Mouse (Mus musculus) cerebellum, adult (tissue): Measurements from ENCODE around the gene Sox15.
A peak's percentile ranks its signal among the peaks of the same experiment; 100 is the strongest.
"Not testable (repeated sequence)": the region's sequence is repeated elsewhere in the genome, so short reads cannot be mapped to it uniquely, and the experiment has no call there.

ENCODE experiments used
- ATAC-seq: cut with Nextera tagmentation; 2 replicates; pipeline ENCODE4 v1.9.2; 2017; ENCODE audit warnings: mild to moderate bottlenecking, moderate library complexity, mixed read lengths; ENCODE audit not compliant: insufficient number of reproducible peaks, low FRiP score, low TSS enrichment

The Sox15 gene

DNA sequence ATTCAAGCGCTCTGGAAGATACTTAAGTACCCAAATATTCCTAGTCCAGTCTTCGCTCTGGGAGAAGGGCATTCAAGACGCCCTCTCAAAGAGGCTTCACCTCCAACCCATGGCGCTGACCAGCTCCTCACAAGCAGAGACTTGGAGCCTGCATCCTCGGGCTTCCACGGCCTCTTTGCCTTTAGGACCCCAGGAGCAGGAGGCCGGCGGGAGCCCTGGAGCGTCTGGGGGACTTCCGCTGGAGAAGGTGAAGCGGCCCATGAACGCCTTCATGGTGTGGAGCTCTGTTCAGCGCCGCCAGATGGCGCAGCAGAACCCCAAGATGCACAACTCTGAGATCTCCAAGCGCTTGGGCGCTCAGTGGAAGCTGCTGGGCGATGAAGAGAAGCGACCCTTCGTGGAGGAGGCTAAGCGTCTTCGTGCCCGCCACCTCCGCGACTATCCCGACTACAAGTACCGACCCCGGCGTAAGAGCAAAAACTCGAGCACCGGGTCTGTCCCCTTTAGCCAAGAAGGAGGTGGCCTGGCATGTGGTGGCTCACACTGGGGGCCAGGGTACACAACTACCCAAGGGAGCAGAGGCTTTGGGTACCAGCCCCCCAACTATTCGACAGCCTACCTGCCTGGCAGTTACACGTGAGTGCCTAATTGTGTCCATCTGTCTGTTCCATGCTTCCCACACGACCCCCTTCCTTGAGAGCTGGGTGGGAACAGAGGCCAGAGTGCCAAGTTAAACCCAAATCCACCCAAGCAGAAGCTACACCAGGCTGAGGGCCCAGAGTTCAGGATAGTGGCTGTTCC, at the start of gene Sox15:
TSS of gene Sox15 (plus strand) at position 51 of the 801 bp plus-strand sequence.
- ATAC-seq: 0 out of 2 replicates have a peak, but pooled peaks have one; percentile 56

DNA sequence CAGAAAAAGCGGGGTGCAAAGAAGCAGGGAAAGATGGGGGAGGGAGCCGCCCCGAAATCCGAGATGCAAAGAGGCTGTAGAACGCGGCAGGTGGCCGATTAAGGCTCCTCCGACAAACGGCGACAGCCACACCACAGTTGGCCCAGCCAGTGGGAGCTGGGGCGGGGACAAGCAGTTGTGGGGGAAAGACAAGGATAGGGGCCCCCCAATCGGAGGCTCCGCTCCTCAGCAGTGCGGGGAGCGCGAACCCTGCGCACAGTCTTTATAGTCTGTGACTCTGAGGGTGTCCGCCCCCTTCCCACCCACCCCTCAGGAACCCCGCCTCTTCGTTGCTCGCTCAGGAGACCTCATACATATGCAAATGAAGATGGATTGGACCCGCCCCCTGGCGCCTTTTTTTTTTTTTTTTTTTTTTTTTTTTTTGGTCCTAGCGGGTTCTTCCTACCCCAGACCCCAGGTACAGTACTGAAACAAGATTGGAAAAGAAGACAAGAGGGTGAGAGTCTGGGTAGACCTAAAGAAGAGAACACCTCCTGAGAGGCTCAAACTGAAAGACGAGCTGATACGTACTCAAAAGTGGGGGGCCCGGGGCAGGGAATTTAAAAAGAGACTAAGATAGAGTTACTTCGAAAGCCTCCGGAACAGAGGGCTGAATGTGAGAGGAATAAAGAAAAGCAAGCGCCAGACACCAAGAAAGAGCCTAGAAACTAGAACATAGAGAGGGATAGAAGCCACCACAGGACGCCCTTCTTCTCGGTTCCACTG, 49.2 kb upstream of the Sox15 start, which contains the start of gene Atp1b2:
TSS of gene Atp1b2 (minus strand) at position 217 of the 765 bp plus-strand sequence.
- peak; percentile 76; the same call in 1 of the 2 replicates for ATAC-seq

DNA sequence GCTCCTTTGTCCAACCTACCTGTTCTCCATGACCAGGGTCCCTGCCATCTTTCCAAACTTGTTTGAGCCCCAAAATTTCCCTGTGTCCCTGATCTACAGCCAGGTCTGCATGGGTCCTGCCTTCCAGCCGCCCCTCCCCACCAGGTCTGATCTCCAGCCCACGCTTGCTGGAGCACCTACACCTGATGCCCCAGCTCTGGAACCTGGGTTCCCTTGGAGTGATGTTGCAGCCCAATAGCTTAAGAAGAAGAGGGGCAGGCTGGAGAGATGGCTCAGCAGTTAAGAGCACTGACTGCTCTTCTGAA, 48.7 kb upstream of the Sox15 start:
- no peak for ATAC-seq

DNA sequence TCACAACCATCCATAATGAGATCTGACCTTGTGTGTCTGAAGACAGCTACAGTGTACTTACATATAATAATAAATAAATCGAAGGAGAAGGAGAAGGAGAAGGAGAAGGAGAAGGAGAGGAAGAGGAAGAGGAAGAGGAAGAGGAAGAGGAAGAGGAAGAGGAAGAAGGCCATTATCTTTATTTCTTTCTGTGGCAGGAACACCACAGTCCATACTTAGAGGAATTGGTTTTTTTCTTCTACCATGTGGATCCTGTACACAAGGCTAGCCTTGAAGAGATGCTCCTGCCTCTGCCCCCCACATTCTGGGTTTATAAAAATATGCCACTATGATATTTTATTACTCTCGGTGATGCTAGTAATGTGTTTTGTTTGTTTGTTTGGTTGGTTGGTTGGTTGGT, 48.3 kb upstream of the Sox15 start:
- no peak for ATAC-seq

DNA sequence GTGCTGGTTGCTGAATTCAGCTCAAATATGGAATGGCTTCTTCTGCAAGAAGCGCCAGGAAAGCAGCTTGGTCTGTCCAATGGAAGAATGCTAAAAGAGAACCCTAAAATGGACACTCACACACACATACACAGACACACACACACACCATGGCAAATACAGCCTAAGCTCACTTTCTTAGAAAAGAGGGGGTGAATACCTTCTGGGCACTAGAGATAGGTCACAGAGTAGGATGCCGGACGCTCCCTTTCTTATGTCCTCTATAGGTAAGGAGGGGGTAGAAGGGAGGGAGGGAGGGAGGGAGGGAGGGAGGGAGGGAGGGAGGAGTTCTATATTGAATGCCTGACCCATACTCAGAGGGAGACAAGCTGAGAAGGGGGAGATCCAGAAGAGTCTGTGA, 46.6 kb upstream of the Sox15 start:
- no peak for ATAC-seq

DNA sequence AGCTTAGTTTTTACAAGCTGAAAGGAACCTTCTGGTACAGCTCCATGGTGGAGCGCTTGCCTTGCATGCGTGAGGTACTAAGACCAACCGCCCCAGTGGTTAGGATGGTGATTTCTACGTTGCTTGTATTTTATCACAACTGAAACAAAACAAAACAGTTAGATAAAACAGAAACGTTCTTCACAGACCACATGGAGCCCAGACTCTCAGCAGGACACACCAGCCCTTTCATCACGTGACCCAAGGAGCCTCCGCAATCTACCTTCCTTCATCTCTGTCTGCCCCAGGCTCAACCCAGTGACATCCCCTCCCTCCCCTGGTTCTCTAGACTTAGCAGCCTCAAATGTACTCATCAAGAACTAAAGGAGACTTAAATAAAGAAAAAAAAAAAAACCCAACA, 45.7 kb upstream of the Sox15 start:
- no peak for ATAC-seq

DNA sequence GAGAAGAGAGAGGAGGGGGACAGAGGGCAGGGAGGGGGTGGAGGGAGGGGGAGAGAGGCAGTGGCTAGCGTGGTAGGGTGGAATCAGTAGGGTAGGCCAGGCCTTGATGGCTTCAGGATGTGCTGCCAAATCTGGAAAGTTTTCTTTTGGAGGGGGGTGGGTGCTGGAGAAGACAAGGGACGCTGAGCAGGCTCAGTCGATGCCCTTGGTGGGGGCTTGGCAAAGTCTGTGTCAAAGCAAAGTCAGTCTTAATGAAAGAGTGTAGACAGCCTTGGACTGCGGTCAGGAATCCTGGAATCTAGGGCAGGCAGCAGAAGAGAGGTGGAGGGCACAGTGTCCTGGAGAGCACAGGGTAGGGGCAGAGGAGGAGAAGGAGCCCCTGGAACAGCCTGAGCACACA, 44.2 kb upstream of the Sox15 start:
- ATAC-seq: no peak

DNA sequence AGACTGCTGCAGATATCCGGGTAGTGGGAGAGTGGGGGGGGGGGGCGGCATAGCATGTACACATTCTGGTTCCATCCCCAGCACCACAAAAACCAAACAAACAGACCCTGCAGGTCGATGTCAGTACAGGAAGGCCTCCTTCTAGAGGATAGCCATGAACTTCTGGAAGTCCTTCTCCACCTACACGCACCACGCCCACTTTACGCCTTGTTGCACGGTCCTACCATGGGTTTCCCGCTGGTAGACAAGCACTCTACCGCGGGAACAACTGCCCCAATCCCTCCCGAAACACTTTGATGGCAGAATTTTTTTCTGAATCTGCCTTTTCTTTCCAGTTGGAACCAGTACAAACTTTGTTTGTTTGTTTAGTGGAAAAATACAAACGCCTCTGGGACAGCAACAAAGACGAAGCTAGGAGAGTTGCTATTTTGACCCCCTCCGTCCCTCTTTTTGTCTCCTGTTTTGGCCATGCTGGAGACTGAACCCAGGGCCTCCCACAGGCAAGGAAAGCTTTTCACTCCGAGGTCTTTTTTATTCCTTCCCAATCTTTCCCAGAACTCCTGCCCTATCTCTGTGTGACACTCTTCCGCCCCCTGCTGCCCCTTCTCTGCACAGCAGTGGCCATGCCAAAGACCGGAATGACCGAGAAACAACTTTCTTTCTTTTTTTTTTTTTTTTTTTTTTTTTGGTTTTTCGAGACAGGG, 41.4 kb upstream of the Sox15 start:
- ATAC-seq: no peak; the same call in 1 of the 2 replicates

DNA sequence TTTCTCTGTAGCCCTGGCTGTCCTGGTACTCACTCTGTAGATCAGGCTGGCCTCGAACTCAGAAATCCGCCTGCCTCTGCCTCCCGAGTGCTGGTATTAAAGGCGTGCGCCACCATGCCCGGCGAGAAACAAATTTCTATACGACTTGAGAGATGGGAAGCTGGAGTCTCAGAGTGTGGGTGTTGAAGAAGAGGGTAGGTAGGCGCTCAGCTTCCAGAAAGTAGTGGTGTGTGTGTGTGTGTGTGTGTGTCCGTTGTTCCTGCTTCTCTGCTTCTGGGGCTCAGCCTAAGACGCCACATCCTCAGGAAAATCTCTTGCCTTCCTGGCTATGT, 40.9 kb upstream of the Sox15 start:
- not testable (repeated sequence) for ATAC-seq

DNA sequence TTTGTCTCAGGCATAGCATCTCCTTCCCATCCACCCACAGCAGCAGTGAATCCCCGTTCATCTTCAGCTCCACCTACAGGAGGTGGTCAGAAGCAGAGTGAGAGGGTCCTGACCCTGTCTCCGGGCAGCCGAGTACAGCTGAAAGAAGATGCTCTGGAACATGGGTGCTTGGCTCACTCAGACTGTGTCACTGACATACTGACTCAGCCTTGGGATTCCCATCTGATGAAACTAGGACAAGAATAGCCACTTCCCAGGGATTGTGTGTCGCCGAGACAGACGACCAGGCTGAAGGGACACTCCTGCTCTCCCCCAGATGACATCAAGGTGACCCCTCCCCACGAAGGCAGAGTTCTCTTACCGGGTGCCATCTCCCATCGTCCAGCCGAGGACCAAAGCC, 38.3 kb upstream of the Sox15 start:
- no peak for ATAC-seq

DNA sequence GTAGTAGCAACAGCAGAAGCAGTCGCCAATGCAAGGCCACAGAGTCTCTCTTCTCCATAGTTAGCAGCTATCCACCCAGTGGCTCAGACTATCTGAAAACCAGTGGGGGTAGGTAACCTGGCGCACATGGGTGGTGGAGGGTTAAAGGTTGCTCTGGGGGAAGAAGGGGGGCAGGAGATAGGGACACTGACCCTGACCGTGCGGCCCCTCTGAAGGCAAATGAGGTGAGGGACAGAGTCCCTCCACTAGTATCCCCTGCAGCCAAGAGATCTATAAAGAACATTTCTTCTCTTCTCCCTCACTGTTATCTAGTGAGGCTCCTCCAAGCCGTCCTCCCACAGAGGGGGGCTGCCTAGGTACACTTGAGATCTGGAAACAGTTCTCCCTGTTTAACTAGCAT, 37.3 kb upstream of the Sox15 start, which contains the start of gene Shbg:
TSS of gene Shbg (minus strand) at position 101 of the 400 bp plus-strand sequence.
- ATAC-seq: no peak

DNA sequence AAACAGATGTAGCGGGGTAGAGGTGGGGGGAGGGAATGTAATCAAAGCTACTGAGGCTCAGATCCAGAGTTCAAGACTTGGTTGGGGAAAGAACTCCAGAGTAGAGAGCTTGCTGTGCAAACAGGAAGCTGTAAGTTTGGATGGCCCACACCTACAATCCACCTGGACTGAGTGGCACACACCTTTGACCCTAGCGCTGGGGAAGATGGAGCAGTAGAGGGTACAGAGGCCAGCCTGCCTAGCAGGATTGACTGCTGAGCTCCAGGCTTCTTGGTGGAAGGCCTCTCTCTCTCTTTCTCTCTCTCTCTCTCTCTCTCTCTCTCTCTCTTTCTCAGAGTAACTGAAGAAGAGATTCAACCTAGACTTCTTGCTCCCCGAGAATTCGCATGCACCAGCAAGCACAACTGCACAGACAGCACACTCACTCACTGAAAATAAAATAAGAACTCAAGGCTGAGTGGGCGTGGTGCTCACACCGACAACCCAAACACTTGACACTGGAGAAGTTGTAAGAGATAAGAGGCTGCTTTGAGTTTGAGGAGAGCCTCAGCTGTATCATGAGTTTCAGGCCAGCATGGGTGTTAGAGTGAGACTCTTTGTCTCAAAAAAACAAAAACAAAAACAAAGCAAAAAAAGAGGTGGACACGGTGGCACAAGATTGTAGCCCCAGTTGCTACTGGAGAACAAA, 34.6 kb upstream of the Sox15 start:
- ATAC-seq: no peak

DNA sequence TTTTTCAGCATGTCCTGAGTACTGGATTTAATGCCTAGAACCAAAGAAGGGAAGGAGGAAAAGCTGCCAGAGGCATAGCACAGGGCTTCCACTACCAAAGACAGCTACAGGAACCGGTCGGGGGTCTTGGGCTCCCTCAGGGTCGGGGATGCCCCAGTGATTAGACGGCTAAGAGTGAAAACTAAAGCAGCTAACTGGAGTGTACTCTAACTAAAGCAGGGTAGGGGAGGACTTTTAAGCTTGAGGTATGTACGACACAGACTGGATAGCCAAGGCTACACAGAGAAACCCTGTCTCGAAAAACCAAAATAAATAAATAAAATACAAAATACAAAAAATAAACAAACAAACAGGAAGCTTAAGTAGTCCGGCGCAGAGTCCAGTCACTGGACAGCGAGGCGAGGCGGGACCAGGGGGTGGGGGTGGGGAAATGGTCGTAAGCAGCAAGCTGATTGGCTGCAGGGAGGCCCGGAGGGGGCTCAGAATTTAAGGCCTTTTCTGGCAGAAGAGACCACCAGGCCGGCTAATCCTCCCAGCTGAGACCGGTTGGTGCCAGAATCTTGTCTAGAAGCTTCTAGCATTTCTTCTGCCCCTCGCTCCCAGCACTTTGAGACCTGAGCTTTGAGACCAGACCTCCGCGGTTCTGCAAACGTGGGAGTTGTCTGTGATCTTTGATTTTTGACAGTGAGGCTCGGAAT, 33.4 kb upstream of the Sox15 start, which contains the start of gene Sat2:
TSS of gene Sat2 (plus strand) at position 454 of the 698 bp plus-strand sequence.
- peak; percentile 66; the same call in 1 of the 2 replicates for ATAC-seq

DNA sequence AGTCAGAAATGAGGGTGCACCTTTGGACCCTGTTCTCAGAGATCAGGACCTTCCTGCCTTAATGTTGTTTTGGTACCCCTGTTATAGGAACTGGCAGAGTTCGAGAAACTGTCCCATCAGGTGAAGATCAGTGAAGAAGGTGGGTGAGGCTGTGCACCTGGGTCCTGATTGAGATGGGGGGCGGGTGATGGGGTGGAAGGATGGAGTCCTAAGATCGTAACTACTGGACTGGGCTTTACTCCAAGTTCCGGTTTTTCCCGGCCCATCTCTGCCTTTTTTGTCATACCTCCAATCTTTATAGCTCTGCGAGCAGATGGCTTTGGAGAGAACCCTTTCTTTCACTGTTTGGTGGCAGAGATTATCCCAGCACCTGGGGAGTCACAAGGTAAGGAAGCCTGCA, 32.7 kb upstream of the Sox15 start:
- ATAC-seq: no peak

DNA sequence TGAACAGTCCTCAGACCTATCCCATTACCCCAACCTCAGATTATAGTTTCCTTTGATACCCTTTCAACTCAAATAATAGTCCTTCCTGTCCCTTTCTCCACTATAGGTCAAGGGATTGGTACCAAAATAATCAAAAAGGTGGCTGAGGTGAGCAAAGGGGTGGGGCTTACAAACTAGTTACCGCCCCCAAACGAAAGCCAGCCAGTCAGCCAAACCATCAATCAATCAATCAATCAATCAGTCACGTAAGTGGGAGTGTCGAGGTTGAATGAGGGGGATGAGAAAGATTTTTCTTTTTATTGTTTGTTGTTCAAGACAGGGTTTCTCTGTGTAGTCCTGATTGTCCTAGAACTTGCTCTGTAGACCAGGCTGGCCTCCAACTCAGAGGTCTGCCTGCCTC, 32.1 kb upstream of the Sox15 start:
- ATAC-seq: no peak

DNA sequence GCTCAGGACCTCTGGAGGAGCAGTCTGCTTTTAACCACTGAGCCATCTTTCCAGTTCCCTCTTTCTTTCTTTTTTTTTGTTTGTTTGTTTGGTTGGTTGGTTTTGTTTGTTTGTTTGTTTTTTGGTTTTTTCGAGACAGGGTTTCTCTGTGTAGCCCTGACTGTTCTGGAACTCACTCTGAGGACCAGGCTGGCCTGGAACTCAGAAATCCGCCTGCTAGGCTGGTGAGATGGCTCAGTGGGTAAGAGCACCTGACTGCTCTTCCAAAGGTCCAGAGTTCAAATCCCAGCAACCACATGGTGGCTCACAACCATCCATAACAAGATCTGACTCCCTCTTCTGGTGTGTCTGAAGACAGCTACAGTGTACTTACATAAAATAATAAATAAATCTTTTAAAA, 30.8 kb upstream of the Sox15 start:
- ATAC-seq: not testable (repeated sequence)

DNA sequence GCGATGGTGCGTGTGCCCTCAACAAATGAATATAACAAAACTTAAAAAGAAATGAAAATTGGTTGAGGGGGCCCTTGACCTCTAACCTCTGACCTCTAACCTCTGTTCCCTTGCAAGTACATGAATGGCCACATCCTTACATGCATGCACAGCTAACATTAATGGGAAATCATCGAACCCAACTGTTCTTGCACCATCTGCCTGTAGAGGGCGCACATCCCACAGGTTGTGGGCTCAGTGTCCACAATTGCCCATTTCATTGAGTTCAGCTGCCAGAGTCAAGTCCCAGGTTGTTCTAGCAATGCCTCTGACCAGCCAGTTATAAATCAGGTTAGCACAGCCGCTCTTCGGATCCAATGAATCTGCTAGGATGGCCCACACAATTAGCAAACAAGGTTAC, 26.8 kb upstream of the Sox15 start:
- ATAC-seq: no peak

DNA sequence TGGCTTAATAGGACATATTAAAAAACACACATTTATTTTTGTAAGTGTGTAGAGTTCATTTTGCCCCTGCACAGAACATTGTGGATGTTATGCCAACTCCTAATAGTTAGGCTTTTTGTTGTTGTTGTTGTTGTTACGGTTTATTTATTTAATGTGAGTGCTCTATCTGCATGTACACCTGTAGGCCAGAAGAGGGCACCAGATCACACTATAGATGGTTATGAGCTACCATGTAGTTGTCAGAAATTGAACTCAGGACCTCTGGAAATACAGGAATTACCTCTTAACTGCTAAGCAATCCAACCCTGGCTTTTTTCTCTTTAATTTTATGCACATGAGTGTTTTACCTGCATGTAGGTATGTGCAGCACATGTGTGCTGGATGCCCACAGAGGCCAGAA, 25.3 kb upstream of the Sox15 start:
- no peak for ATAC-seq

DNA sequence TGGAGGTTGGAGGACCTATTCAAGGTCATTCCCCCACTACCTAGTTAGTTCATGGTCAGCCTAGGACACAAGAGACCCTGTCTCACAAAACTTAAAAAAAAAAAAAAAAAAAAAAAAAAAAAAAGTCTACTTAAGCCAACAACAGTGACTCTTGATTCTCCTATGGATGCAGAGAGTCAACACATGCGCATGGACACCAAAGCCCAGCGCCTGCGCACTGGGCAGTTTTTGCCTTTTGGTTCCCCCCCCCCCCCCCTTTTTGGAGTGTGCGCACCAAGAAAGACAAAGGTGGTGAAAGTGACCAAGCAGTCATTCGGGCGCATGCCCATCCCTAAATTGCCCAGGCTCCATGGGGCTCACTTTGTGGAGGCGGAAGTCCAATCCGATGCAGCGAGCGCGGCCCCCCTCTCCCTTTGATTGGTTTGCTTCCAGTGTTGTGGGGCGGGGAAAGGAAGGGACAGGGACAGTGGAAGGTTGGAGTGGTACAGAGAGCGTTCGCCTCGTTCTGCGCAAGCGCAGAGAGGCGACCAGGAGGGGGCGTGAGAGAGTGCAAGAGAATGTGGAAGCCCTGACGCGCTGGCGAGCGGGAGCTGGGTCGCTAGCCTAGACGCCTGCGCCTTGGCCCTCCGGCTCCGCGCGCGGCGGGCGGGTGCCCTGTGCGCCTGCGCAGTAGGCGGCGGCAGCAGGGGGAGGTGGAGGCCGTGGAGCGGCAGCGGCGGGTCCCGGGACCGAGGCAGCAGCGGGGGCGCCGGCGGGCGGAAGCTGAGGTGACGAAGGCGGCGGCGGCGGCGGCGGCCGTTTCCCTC, 22.6 kb upstream of the Sox15 start, which contains the start of gene Fxr2:
TSS of gene Fxr2 (plus strand) at position 707 of the 806 bp plus-strand sequence.
- ATAC-seq: peak; percentile 97
